Mouse (Mus musculus) kidney, postnatal 0 days (tissue): ENCODE measurements around the gene Zfp219. TPM values are rescaled to one million over a fixed set of nuclear protein-coding genes. Genes with fewer than 3 reads are reported as not detected.

Source experiments
- ATAC-seq: fragments of 200-750 bp; cut with Nextera tagmentation; replicated peaks from 2 replicates; pipeline ENCODE4 v1.8.0; 2017; ENCODE audit warnings: low read depth, moderate number of reproducible peaks, moderate TSS enrichment, moderate library complexity; ENCODE audit not compliant: low FRiP score
- DNase-seq: peaks from one replicate; pipeline ENCODE4 v3.0.0-alpha.2; 2016; ENCODE audit warnings: low spot score
- H3K27ac ChIP-seq: fragments of 300-500 bp; sonication (generic); 2 replicates; pipeline ENCODE4 v1.5.1; 2014; ENCODE audit warnings: mild to moderate bottlenecking
- H3K27me3 ChIP-seq: fragments of 300-500 bp; sonication (generic); 2 replicates; pipeline ENCODE4 v1.6.1; 2014; ENCODE audit warnings: low read length, mixed read lengths; ENCODE audit not compliant: insufficient read depth
- H3K36me3 ChIP-seq: fragments of 300-500 bp; sonication (generic); 2 replicates; pipeline ENCODE4 v1.6.1; 2014; ENCODE audit warnings: low read length, mixed read lengths; ENCODE audit not compliant: insufficient read depth
- H3K4me1 ChIP-seq: fragments of 300-500 bp; sonication (generic); replicated peaks from 2 replicates; pipeline ENCODE4 v1.6.1; 2014; ENCODE audit warnings: antibody characterized with exemption, low read length, mixed read lengths; ENCODE audit not compliant: insufficient read depth
- H3K4me2 ChIP-seq: fragments of 300-500 bp; sonication (generic); 2 replicates; pipeline ENCODE4 v1.6.1; 2014; ENCODE audit warnings: mild to moderate bottlenecking, low read length, moderate library complexity, mixed read lengths
- H3K4me3 ChIP-seq: fragments of 300-500 bp; sonication (generic); replicated peaks from 2 replicates; pipeline ENCODE4 v1.5.1; 2014; ENCODE audit warnings: low read depth, low read length
- H3K9ac ChIP-seq: fragments of 300-500 bp; sonication (generic); 2 replicates; pipeline ENCODE4 v1.6.1; 2014; ENCODE audit warnings: low read depth, low read length
- H3K9me3 ChIP-seq: fragments of 300-500 bp; sonication (generic); replicated peaks from 2 replicates; pipeline ENCODE4 v1.6.1; 2016; ENCODE audit warnings: low read length, inconsistent platforms, mixed read lengths
- CTCF ChIP-seq: IDR thresholded peaks from 2 replicates; pipeline ENCODE4 v1.5.1; 2016; ENCODE audit warnings: antibody characterized with exemption, low read depth, mild to moderate bottlenecking, moderate library complexity
- WGBS: fragments of 180-500 bp; shearing (Covaris S2); extraction: QIAGEN DNeasy Blood & Tissue Kit; methylation state at CpG from one replicate; pipeline ENCODE4 v1.1.7; 2014; 5-methylcytosine and 5-hydroxymethylcytosine counted together
- polyA plus RNA-seq: library from polyadenylated mRNA; unstranded; fragments of >200 nt; fragmentation: Nextera tagmentation; extraction: Ambion mirVana; gene quantifications from 2 replicates; pipeline ENCODE4 v1.2.1, GENCODE M21; 2015

Gene Zfp219
- polyA plus RNA-seq, 1 experiment from 2014 or later = 35.8 TPM

DNA sequence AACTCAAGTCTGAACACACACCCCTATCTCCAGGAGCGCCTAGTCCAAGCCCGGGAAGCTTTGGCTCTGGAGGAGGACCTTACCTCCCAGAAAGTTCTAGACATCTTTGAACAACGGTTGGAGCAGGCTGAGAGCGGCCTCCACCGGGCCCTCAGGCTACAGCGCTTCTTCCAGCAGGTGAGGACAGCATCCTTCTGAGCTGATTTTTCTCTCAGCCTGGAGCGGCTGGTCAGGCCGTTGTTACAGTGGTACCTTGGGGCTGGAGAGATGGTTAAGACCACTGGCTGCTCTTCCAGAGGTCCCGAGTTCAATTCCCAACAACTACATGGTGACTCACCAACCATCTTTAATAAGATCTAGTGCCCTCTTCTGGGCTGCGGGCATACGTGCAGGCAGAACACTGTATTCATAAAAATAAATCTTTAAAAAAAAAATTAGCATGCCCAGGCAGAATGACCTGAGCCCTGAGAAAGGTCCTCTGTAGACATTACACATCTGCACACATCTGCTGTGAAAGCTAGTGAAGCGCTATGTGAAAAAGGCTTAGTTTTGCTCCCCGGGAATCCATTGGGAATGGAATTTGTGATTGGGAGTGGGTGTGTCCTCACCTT, 24.2 kb downstream of the Zfp219 start:
- H3K27me3 ChIP-seq = no peaks in the 10 kb centered on the region
- H3K4me2 ChIP-seq = no peak overlapping the region
- no peaks in the 10 kb centered on the region for H3K4me1 ChIP-seq
- ATAC-seq (no peak), DNase-seq (peak; percentile 43)
- H3K4me3 ChIP-seq = no peak overlapping the region
- no peak overlapping the region for H3K27ac ChIP-seq
- H3K9ac ChIP-seq = no peak overlapping the region
- no peaks in the 10 kb centered on the region for H3K9me3 ChIP-seq
- peak; percentile 60 for TF ChIP-seq CTCF
- peaks cover 65% of the 10 kb centered on the region for H3K36me3 ChIP-seq
- WGBS = 88% methylated on average over 13 of the region's 13 CpGs

- DNase-seq (no peak), ATAC-seq (no peak)
- H3K36me3 ChIP-seq = peaks cover 68% of the 10 kb centered on the region
- no peaks in the 10 kb centered on the region for H3K4me1 ChIP-seq
- no peak overlapping the region for H3K9ac ChIP-seq
- H3K9me3 ChIP-seq = no peaks in the 10 kb centered on the region
- no peak overlapping the region for H3K27ac ChIP-seq
- TF ChIP-seq CTCF = no peak
- 73% methylated on average over 12 of the region's 12 CpGs for WGBS
- no peaks in the 10 kb centered on the region for H3K27me3 ChIP-seq
- no peak overlapping the region for H3K4me2 ChIP-seq
- no peak overlapping the region for H3K4me3 ChIP-seq
These were observed 25.2 kb downstream of the Zfp219 start for GRCm38 (mm10) chr14:51995219-51995871.

DNA sequence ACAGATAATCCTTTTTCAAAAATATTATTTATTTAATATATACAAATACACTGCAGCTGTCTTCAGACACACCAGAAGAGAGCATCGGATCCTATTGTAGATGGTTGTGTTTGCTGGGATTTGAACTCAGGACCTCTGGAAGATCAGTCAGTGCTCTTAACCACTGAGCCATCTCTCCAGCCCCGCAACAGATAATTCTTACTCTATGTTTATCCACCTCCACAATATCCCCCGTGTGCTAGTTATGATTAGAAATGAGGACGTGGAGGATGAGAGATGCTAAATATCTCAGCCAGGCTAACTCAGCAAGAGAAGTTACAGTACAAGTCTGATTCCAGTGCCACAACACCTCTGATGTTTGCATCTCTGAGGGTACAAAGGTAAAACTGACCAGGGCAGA, 26.1 kb downstream of the Zfp219 start:
- no peak for DNase-seq
- H3K9ac ChIP-seq = no peak overlapping the region
- H3K9me3 ChIP-seq = no peaks in the 10 kb centered on the region
- no peak for TF ChIP-seq CTCF
- H3K4me2 ChIP-seq = no peak overlapping the region
- no peak overlapping the region for H3K4me3 ChIP-seq
- no peaks in the 10 kb centered on the region for H3K4me1 ChIP-seq
- H3K27me3 ChIP-seq = no peaks in the 10 kb centered on the region
- ATAC-seq = no peak
- H3K36me3 ChIP-seq = peaks cover 69% of the 10 kb centered on the region
- 93% methylated on average over 4 of the region's 4 CpGs for WGBS
- H3K27ac ChIP-seq = no peak overlapping the region

GRCm38 (mm10) chr14:51989461-51989970, 31.0 kb downstream of the Zfp219 start:
- no peak for TF ChIP-seq CTCF
- H3K4me1 ChIP-seq = 0 out of 2 replicates have a peak, but pooled peaks cover 2% of the 10 kb centered on the region
- WGBS = 72% methylated on average over 12 of the region's 12 CpGs
- H3K27me3 ChIP-seq = no peaks in the 10 kb centered on the region
- H3K36me3 ChIP-seq = peaks cover 50% of the 10 kb centered on the region
- H3K27ac ChIP-seq = no peak overlapping the region
- no peaks in the 10 kb centered on the region for H3K9me3 ChIP-seq
- ATAC-seq (no peak), DNase-seq (no peak)
- H3K9ac ChIP-seq = no peak overlapping the region
- H3K4me2 ChIP-seq = no peak overlapping the region
- H3K4me3 ChIP-seq = no peak overlapping the region

DNA sequence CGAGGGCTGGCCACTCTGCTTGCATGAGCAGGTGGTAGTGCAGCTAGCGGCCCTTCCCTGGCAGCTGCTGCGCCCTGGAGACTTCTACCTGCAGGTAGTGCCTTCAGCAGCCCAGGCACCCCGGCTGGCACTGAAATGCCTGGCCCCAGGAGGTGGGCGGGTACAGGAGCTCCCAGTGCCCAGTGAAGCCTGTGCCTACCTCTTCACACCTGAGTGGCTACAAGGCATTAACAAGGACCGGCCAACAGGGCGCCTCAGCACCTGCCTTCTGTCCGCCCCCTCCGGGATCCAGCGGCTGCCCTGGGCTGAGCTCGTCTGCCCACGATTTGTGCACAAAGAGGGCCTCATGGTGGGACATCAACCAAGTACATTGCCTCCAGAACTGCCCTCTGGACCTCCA, 31.8 kb downstream of the Zfp219 start:
- DNase-seq (peak; percentile 27), ATAC-seq (peak; percentile 65)
- peaks cover 43% of the 10 kb centered on the region for H3K36me3 ChIP-seq
- no peaks in the 10 kb centered on the region for H3K9me3 ChIP-seq
- 56% methylated on average over 12 of the region's 12 CpGs for whole genome bisulfite sequencing
- H3K9ac ChIP-seq = no peak overlapping the region
- H3K4me1 ChIP-seq = peaks cover 5% of the 10 kb centered on the region; the same call in 1 of the 2 replicates
- H3K27me3 ChIP-seq = no peaks in the 10 kb centered on the region
- TF ChIP-seq CTCF = no peak; the same call in 1 of the 2 replicates
- H3K27ac ChIP-seq = no peak overlapping the region
- H3K4me2 ChIP-seq = no peak overlapping the region
- H3K4me3 ChIP-seq = no peak overlapping the region

GRCm38 (mm10) chr14:51987177-51987576, 33.4 kb downstream of the Zfp219 start:
- Histone ChIP-seq H3K4me1 (peaks cover 5% of the 10 kb centered on the region; the same call in 1 of the 2 replicates), H3K4me3 (no peak overlapping the region), H3K27ac (no peak overlapping the region), H3K27me3 (no peaks in the 10 kb centered on the region), H3K4me2 (no peak overlapping the region), H3K36me3 (peaks cover 35% of the 10 kb centered on the region), H3K9ac (no peak overlapping the region), H3K9me3 (no peaks in the 10 kb centered on the region)
- no peak for DNase-seq
- TF ChIP-seq CTCF = no peak
- no peak for ATAC-seq
- 93% methylated on average over 6 of the region's 6 CpGs for WGBS
